Mouse (Mus musculus): Measurements from ENCODE around the gene Ccdc105.

DNA sequence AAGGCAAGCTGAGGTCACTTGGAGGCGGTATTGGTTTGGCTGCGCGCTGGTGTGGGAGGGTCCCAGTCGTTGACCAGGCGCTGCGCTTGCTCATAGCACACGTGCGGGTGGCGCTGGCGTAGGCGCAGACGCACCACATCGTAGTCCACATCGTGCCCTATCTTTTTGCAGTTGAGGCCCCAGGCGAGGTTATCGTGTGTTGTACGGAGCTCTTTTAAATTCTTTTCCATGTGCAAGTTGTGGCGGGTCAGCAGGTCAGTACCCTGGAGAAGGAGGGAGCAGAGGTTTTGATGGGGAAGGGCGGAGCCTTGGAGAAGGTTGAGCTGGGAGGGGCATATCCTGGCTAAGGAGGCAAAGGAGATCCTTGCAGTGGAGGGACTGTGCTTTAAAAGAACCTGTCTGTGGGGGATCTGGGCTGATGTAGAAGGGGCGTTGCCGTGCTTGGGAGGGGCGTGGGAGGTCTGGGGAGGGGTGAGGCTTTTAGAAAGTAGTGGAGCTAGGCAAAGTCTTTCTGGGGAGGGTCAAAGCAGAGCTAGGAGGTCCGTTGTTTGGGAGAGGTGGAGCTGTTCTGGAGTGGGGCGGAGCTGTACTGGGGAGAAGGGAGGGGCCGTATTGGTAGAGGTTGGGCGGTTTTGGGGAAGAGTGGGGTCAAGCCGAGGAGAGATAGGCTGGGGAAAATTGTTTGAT lies 5.7 kb downstream of the Ccdc105 start:
- TF ChIP-seq POLR2A (IDR thresholded peaks at IDR 0.05; ENCODE audit: insufficient read depth, low read depth, low read length) (no peak), CTCF (IDR thresholded peaks at IDR 0.05; ENCODE audit: insufficient read depth, low read depth, low read length) (no peak)
